Mouse (Mus musculus) liver, embryonic 11.5 days (tissue): ENCODE measurements around the gene Cope. TPM values are rescaled to one million over a fixed set of nuclear protein-coding genes. Genes with fewer than 3 reads are reported as not detected.
A peak's percentile ranks its signal among the peaks of the same experiment; 100 is the strongest.

Experiments used
- ATAC-seq: fragments of 200-750 bp; cut with Nextera tagmentation; replicated peaks from 2 replicates; pipeline ENCODE4 v1.8.0; 2017; ENCODE audit warnings: moderate number of reproducible peaks, mild to moderate bottlenecking, moderate TSS enrichment, moderate library complexity; ENCODE audit not compliant: low FRiP score
- DNase-seq: peaks from one replicate; pipeline ENCODE4 v3.0.0-alpha.2; 2017; ENCODE audit warnings: low spot score
- H3K27ac ChIP-seq: fragments of 300-500 bp; sonication (generic); 2 replicates; pipeline ENCODE4 v1.5.1; 2014; ENCODE audit warnings: mild to moderate bottlenecking, low read depth, low read length, control low read depth
- H3K27me3 ChIP-seq: fragments of 300-500 bp; sonication (generic); replicated peaks from 2 replicates; pipeline ENCODE4 v1.6.1; 2014; ENCODE audit warnings: low read length, mixed read lengths; ENCODE audit not compliant: control insufficient read depth, insufficient read depth
- H3K36me3 ChIP-seq: fragments of 300-500 bp; sonication (generic); 2 replicates; pipeline ENCODE4 v1.6.1; 2014; ENCODE audit warnings: mild to moderate bottlenecking, low read length, moderate library complexity, mixed read lengths; ENCODE audit not compliant: control insufficient read depth, insufficient read depth
- H3K4me1 ChIP-seq: fragments of 300-500 bp; sonication (generic); replicated peaks from 2 replicates; pipeline ENCODE4 v1.6.1; 2014; ENCODE audit warnings: low read length, mixed read lengths; ENCODE audit not compliant: control insufficient read depth, insufficient read depth
- H3K4me2 ChIP-seq: fragments of 300-500 bp; sonication (generic); 2 replicates; pipeline ENCODE4 v1.6.1; 2014; ENCODE audit warnings: mild to moderate bottlenecking, control low read depth, moderate library complexity
- H3K4me3 ChIP-seq: fragments of 300-500 bp; sonication (generic); 2 replicates; pipeline ENCODE4 v1.5.1; 2014; ENCODE audit warnings: low read depth, low read length, control low read depth
- H3K9ac ChIP-seq: fragments of 300-500 bp; sonication (generic); 2 replicates; pipeline ENCODE4 v1.6.1; 2014; ENCODE audit warnings: low read depth, low read length, control low read depth
- H3K9me3 ChIP-seq: fragments of 300-500 bp; sonication (generic); 2 replicates; pipeline ENCODE4 v1.6.1; 2016; ENCODE audit warnings: low read length, inconsistent platforms, mixed read lengths; ENCODE audit not compliant: control insufficient read depth
- WGBS: fragments of 180-500 bp; shearing (Covaris S2); extraction: QIAGEN DNeasy Blood & Tissue Kit; methylation state at CpG from one replicate; pipeline ENCODE4 v1.1.7; 2014; 5-methylcytosine and 5-hydroxymethylcytosine counted together
- polyA plus RNA-seq: library from polyadenylated mRNA; unstranded; fragments of >200 nt; fragmentation: Nextera tagmentation; extraction: Ambion mirVana; gene quantifications from 2 replicates; pipeline ENCODE4 v1.2.1, GENCODE M21; 2014

The Cope gene
- polyA plus RNA-seq: 281 and 298 TPM in 2 replicates

DNA sequence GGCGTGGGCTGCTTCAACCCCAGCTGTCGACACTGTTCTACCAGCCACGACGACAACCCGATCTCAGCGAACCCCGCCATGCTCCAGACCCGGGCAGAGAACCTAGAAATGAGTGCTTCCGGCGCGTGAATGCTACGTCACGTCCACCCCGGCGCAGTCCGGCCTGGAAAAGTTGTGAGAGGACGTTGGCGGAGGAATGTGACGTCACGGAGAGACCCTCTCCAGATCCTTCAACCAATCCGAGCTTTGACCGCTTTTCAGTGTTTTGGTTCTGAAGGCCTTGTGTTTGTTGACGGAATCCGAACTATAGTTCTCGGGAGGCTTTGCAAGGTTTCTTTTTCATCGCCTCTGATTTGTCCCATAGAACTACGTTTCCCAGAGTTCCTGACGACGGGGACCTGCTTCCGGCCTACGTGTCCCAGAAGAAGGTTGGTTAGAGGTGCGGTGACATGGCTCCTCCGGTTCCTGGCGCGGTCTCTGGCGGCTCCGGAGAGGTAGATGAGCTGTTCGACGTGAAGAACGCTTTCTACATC is at the start of gene Cope, which contains the start of gene Ddx49:
Gene Cope, plus strand, starts transcription at position 161 of the 533 bp plus-strand sequence.
Gene Ddx49, minus strand, starts transcription at position 132 of the 533 bp plus-strand sequence.
- peak within 1 kb of the TSS; percentile 93 for H3K4me2 ChIP-seq
- under 1% methylated on average over 40 of the region's 40 CpGs for WGBS
- peaks cover 11% of the 10 kb centered on the region for H3K4me1 ChIP-seq
- peaks cover 24% of the 10 kb centered on the region for H3K36me3 ChIP-seq
- H3K27ac ChIP-seq: peak within 1 kb of the TSS; percentile 51
- H3K27me3 ChIP-seq: no peaks in the 10 kb centered on the region
- peak within 1 kb of the TSS; percentile 93 for H3K4me3 ChIP-seq
- no peaks in the 10 kb centered on the region for H3K9me3 ChIP-seq
- peak; percentile 89 for ATAC-seq
- DNase-seq: peak; percentile 94
- peak within 1 kb of the TSS; percentile 90 for H3K9ac ChIP-seq

GRCm38 (mm10) chr8:70254628-70255027 is 47.7 kb upstream of the Cope start:
- Histone ChIP-seq H3K4me1 (peaks cover 4% of the 10 kb centered on the region; the same call in 1 of the 2 replicates), H3K9ac (no peak overlapping the region), H3K4me3 (no peak overlapping the region), H3K27me3 (no peaks in the 10 kb centered on the region), H3K36me3 (peaks cover 65% of the 10 kb centered on the region), H3K4me2 (no peak overlapping the region), H3K27ac (no peak overlapping the region), H3K9me3 (no peaks in the 10 kb centered on the region)
- DNase-seq: no peak
- no peak for ATAC-seq
- WGBS: 77% methylated on average over 1 of the region's 1 CpGs

GRCm38 (mm10) chr8:70257456-70257855 is 44.9 kb upstream of the Cope start:
- Histone ChIP-seq H3K27me3 (no peaks in the 10 kb centered on the region), H3K9ac (no peak overlapping the region), H3K27ac (no peak overlapping the region), H3K9me3 (no peaks in the 10 kb centered on the region), H3K4me1 (peaks cover 7% of the 10 kb centered on the region; the same call in 1 of the 2 replicates), H3K4me2 (no peak overlapping the region), H3K4me3 (no peak overlapping the region), H3K36me3 (peaks cover 69% of the 10 kb centered on the region)
- no peak for ATAC-seq
- DNase-seq: no peak
- 81% methylated on average over 3 of the region's 3 CpGs for WGBS

DNA sequence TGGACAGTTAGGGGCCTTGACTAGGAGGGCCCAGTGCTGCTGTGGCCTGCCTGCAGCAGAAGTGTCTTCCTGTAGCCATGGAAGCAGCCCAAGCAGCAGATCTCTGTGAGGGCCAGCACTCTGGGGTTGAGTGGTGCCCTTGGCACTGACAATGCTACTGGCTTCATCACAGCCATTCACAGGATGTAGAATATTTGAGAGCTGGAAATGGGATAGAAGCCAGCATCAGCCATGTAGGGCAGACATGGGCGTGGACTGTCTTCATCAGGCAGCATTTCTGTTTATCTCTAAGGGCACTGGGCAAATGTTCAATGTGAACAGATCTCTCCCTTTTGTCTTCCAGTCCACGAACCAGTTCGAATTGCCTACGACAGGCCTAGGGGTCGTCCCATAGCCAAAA is 43.7 kb upstream of the Cope start:
- no peak for DNase-seq
- 81% methylated on average over 5 of the region's 5 CpGs for WGBS
- H3K27ac ChIP-seq: no peak overlapping the region
- H3K9me3 ChIP-seq: no peaks in the 10 kb centered on the region
- no peak for ATAC-seq
- no peak overlapping the region for H3K4me2 ChIP-seq
- H3K36me3 ChIP-seq: peaks cover 68% of the 10 kb centered on the region
- peaks cover 7% of the 10 kb centered on the region; the same call in 1 of the 2 replicates for H3K4me1 ChIP-seq
- H3K27me3 ChIP-seq: no peaks in the 10 kb centered on the region
- no peak overlapping the region for H3K4me3 ChIP-seq
- H3K9ac ChIP-seq: no peak overlapping the region

DNA sequence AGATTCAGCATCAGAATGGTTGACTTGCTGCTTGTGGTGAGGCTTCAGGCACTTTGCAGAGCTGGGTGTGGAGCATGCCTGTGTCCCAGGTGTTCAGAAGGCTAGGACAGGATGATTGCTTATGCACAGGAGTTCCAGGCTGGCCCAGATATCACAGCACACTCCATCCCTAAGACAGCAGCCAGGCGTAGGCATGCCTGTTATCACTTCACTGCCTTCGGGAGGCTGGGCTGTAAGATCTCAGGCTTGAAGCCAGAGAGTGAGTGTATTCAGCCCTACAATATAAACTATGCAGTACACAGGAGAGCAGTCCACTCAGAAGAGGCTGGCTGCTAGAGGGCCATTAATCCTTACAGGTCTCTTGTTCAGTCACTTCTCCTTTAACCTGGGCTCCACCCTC is 43.3 kb upstream of the Cope start:
- Histone ChIP-seq H3K27me3 (no peaks in the 10 kb centered on the region), H3K9ac (no peak overlapping the region), H3K4me3 (no peak overlapping the region), H3K36me3 (peaks cover 68% of the 10 kb centered on the region), H3K9me3 (no peaks in the 10 kb centered on the region), H3K4me2 (no peak overlapping the region), H3K27ac (no peak overlapping the region), H3K4me1 (peaks cover 7% of the 10 kb centered on the region; the same call in 1 of the 2 replicates)
- WGBS: 60% methylated on average over 2 of the region's 2 CpGs
- ATAC-seq: 0 out of 2 replicates have a peak, but pooled peaks have one; percentile 60
- DNase-seq: no peak

DNA sequence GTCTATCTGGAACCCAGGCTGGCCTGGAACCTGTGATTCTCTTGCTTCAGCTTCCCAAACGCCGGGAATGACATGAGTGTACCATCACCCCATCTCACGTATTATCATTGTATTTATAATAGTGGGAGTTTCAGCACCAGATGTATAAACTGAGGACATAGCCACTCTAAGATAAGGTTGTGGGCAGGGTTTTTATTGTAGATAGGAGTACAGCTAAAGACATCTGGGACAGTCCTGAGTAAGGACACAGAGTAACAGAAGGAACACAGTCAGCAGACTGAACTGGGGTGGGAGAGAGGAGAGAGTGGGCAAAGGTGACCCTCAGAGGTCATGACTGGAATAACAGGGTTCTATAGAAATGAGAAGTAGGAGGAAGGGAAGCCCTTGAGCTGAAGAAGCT is 34.6 kb upstream of the Cope start:
- ATAC-seq (peak; percentile 58; the same call in 1 of the 2 replicates), DNase-seq (no peak)
- Histone ChIP-seq H3K36me3 (peaks cover 16% of the 10 kb centered on the region), H3K4me1 (peaks cover 26% of the 10 kb centered on the region), H3K27ac (no peak overlapping the region), H3K9me3 (no peaks in the 10 kb centered on the region), H3K4me2 (no peak overlapping the region), H3K9ac (no peak overlapping the region), H3K27me3 (no peaks in the 10 kb centered on the region), H3K4me3 (no peak overlapping the region)
- WGBS: 53% methylated on average over 3 of the region's 3 CpGs

GRCm38 (mm10) chr8:70268311-70268710 is 34.0 kb upstream of the Cope start:
- WGBS: 67% methylated on average over 5 of the region's 5 CpGs
- Histone ChIP-seq H3K36me3 (peaks cover 11% of the 10 kb centered on the region; the same call in 1 of the 2 replicates), H3K4me2 (no peak overlapping the region), H3K4me3 (no peak overlapping the region), H3K9me3 (no peaks in the 10 kb centered on the region), H3K4me1 (peaks cover 32% of the 10 kb centered on the region), H3K27me3 (no peaks in the 10 kb centered on the region), H3K27ac (no peak overlapping the region), H3K9ac (no peak overlapping the region)
- no peak for DNase-seq
- ATAC-seq: 0 out of 2 replicates have a peak, but pooled peaks have one; percentile 32

GRCm38 (mm10) chr8:70268799-70269565 is 33.3 kb upstream of the Cope start:
- peaks cover 7% of the 10 kb centered on the region; the same call in 1 of the 2 replicates for H3K36me3 ChIP-seq
- DNase-seq (no peak), ATAC-seq (no peak)
- H3K4me1 ChIP-seq: peaks cover 32% of the 10 kb centered on the region
- H3K9ac ChIP-seq: no peak overlapping the region
- no peaks in the 10 kb centered on the region for H3K9me3 ChIP-seq
- no peak overlapping the region for H3K27ac ChIP-seq
- no peak overlapping the region for H3K4me3 ChIP-seq
- WGBS: 41% methylated on average over 11 of the region's 11 CpGs
- no peak overlapping the region for H3K4me2 ChIP-seq
- no peaks in the 10 kb centered on the region for H3K27me3 ChIP-seq
